Mouse (Mus musculus) CD8-positive naive resting alpha-beta T cell, adult 2 months (primary cell): ENCODE results near the gene Armh4.
"Not testable (repeated sequence)": the region's sequence is repeated elsewhere in the genome, so short reads cannot be mapped to it uniquely, and the experiment has no call there.

Source experiments
- DNase-seq, 2 experiments: peaks; one replicate each; pipeline ENCODE4 v3.0.0; 2022; ENCODE audit warnings: low read depth in 2 of 2, low spot score in 2 of 2

Gene Armh4

GRCm38 (mm10) chr14:49782715-49783531 is at the start of gene Armh4:
TSS of gene Armh4 (minus strand) at chr14:49783383.
- no peak for DNase-seq

GRCm38 (mm10) chr14:49829192-49830171 is 46.3 kb upstream of the Armh4 start:
- DNase-seq, result no peak

GRCm38 (mm10) chr14:49819721-49820440 is 36.7 kb upstream of the Armh4 start:
- DNase-seq, result not testable (repeated sequence)

GRCm38 (mm10) chr14:49818713-49819208 is 35.6 kb upstream of the Armh4 start:
- DNase-seq, result not testable (repeated sequence)

- DNase-seq, result not testable (repeated sequence)
Observed at GRCm38 (mm10) chr14:49812966-49813365, 29.8 kb upstream of the Armh4 start.

GRCm38 (mm10) chr14:49805051-49805450 is 21.9 kb upstream of the Armh4 start:
- DNase-seq, result not testable (repeated sequence)

- DNase-seq, result no peak
Observed at GRCm38 (mm10) chr14:49801444-49801843, 18.3 kb upstream of the Armh4 start.

- DNase-seq, result no peak
Observed at GRCm38 (mm10) chr14:49793948-49794347, 10.8 kb upstream of the Armh4 start.

GRCm38 (mm10) chr14:49790542-49790941 is 7.4 kb upstream of the Armh4 start:
- DNase-seq, result no peak

- DNase-seq, result no peak
Observed at GRCm38 (mm10) chr14:49785793-49786192, 2.6 kb upstream of the Armh4 start.

- no peak for DNase-seq
Observed at GRCm38 (mm10) chr14:49783866-49784265, 683 bp upstream of the Armh4 start.

GRCm38 (mm10) chr14:49780416-49780815 is 2.8 kb downstream of the Armh4 start:
- DNase-seq, result no peak

GRCm38 (mm10) chr14:49777539-49777938 is 5.6 kb downstream of the Armh4 start:
- not testable (repeated sequence) for DNase-seq

- no peak for DNase-seq
Observed at GRCm38 (mm10) chr14:49771746-49772145, 11.4 kb downstream of the Armh4 start.

GRCm38 (mm10) chr14:49766601-49767000 is 16.6 kb downstream of the Armh4 start:
- no peak for DNase-seq

- DNase-seq, result no peak
Observed at GRCm38 (mm10) chr14:49755845-49756244, 27.3 kb downstream of the Armh4 start.

GRCm38 (mm10) chr14:49752614-49753013 is 30.6 kb downstream of the Armh4 start:
- DNase-seq, result no peak

GRCm38 (mm10) chr14:49745874-49746273 is 37.3 kb downstream of the Armh4 start:
- DNase-seq, result no peak

GRCm38 (mm10) chr14:49743946-49744526 is 39.1 kb downstream of the Armh4 start:
- DNase-seq, result no peak

GRCm38 (mm10) chr14:49739328-49739727 is 43.9 kb downstream of the Armh4 start:
- DNase-seq, result no peak
